Mouse (Mus musculus) naive thymus-derived CD4-positive, alpha-beta T cell, adult 2 months (primary cell): Measurements from ENCODE around the gene Osbpl3.

Source experiments
- DNase-seq: peaks from one replicate; pipeline ENCODE4 v3.0.0-alpha.2; 2011; ENCODE audit warnings: low read depth

The Osbpl3 gene

GRCm38 (mm10) chr6:50402872-50403271 is 53.1 kb downstream of the Osbpl3 start:
- no peak for DNase-seq

- no peak for DNase-seq
Measured at GRCm38 (mm10) chr6:50400234-50400633, 55.8 kb downstream of the Osbpl3 start.

- DNase-seq: no peak
Measured at GRCm38 (mm10) chr6:50399427-50400195, 56.4 kb downstream of the Osbpl3 start.

GRCm38 (mm10) chr6:50398324-50398723 is 57.7 kb downstream of the Osbpl3 start:
- no peak for DNase-seq

- DNase-seq: no peak
Measured at GRCm38 (mm10) chr6:50397116-50397515, 58.9 kb downstream of the Osbpl3 start.

- DNase-seq: no peak
Measured at GRCm38 (mm10) chr6:50395641-50396312, 60.2 kb downstream of the Osbpl3 start.

GRCm38 (mm10) chr6:50394432-50394831 is 61.6 kb downstream of the Osbpl3 start:
- no peak for DNase-seq

- no peak for DNase-seq
Measured at GRCm38 (mm10) chr6:50393960-50394359, 62.0 kb downstream of the Osbpl3 start.

GRCm38 (mm10) chr6:50391951-50392350 is 64.0 kb downstream of the Osbpl3 start:
- DNase-seq: no peak

- DNase-seq: no peak
Measured at GRCm38 (mm10) chr6:50390313-50390712, 65.7 kb downstream of the Osbpl3 start.

GRCm38 (mm10) chr6:50387629-50388028 is 68.4 kb downstream of the Osbpl3 start:
- no peak for DNase-seq

- DNase-seq: no peak
Measured at GRCm38 (mm10) chr6:50386497-50386896, 69.5 kb downstream of the Osbpl3 start.

- DNase-seq: no peak
Measured at GRCm38 (mm10) chr6:50385451-50386013, 70.5 kb downstream of the Osbpl3 start.

- no peak for DNase-seq
Measured at GRCm38 (mm10) chr6:50382711-50383110, 73.3 kb downstream of the Osbpl3 start.

GRCm38 (mm10) chr6:50382196-50382595 is 73.8 kb downstream of the Osbpl3 start:
- DNase-seq: no peak

- DNase-seq: peak; percentile 83
Measured at GRCm38 (mm10) chr6:50381504-50382091, 74.4 kb downstream of the Osbpl3 start.

- no peak for DNase-seq
Measured at GRCm38 (mm10) chr6:50379740-50380139, 76.3 kb downstream of the Osbpl3 start.

- no peak for DNase-seq
Measured at GRCm38 (mm10) chr6:50379136-50379535, 76.9 kb downstream of the Osbpl3 start.

- peak; percentile 82 for DNase-seq
Measured at GRCm38 (mm10) chr6:50377742-50378720, 78.0 kb downstream of the Osbpl3 start.

- DNase-seq: no peak
Measured at GRCm38 (mm10) chr6:50376684-50377083, 79.3 kb downstream of the Osbpl3 start.
